Mouse (Mus musculus): ENCODE results near the gene Olfr661. TPM values are rescaled to one million over a fixed set of nuclear protein-coding genes. Genes with fewer than 3 reads are reported as not detected.

The Olfr661 gene
- not detected in 2 replicates for polyA plus RNA-seq (2016; fragmentation: Nextera tagmentation; extraction: Ambion mirVana)

- H3K9me3 ChIP-seq: no peaks in the 10 kb centered on the region
- no peak within 1 kb of the TSS for H3K27ac ChIP-seq
- H3K4me1 ChIP-seq (replicated peaks): no peaks in the 10 kb centered on the region
- no peak within 1 kb of the TSS for H3K4me3 ChIP-seq
- no peak for DNase-seq (ENCODE audit: low spot score)
- no peaks in the 10 kb centered on the region for H3K27me3 ChIP-seq (ENCODE audit: insufficient read depth, poor library complexity, severe bottlenecking)
- no peaks in the 10 kb centered on the region for H3K36me3 ChIP-seq
- 86% methylated on average over 2 of the region's 2 CpGs for WGBS
Measured at GRCm38 (mm10) chr7:104686201-104686600, at the start of gene Olfr661. Gene Olfr661, plus strand, starts transcription at chr7:104686501.

DNA sequence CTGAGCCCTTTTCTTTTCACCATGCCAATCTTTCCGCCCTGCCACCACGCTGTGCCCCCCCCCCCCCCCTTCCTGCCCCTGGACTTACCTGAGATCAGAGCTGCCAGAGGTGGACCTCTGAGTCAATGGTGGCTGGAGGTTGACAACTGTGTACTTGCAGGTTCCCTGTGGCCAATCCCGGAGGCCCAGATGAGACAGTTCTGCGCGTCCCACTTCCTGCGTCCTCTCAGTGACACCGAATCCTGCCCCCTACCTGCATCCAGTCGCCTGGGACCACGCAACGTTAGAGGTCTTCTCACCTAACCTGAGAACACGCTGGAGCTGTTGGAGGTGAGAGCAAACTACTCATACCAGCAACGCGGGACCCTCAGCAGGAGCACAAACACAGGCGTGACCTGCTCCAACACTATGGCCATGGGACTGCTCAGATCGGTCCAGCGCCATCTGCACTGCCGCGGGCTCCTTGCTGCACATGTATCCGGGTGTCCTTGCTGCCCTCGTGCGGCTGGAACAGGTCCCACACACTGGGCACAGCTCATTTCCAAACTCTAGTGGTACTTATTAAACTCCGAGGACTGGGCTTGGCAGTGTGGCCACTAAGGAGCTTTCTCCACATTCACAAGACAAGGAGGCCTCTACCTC, 39.3 kb upstream of the Olfr661 start, which contains the start of gene Olfr658:
Gene Olfr658, minus strand, starts transcription at position 465 of the 642 bp plus-strand sequence.
- no peaks in the 10 kb centered on the region for H3K9me3 ChIP-seq
- 21% methylated on average over 22 of the region's 22 CpGs for WGBS
- H3K27ac ChIP-seq: peak within 1 kb of the TSS; percentile 35; the same call in 1 of the 2 replicates
- H3K36me3 ChIP-seq: no peaks in the 10 kb centered on the region
- H3K4me3 ChIP-seq: peak within 1 kb of the TSS; percentile 47
- no peaks in the 10 kb centered on the region; the same call in 1 of the 2 replicates for H3K4me1 ChIP-seq (replicated peaks)
- H3K27me3 ChIP-seq (ENCODE audit: insufficient read depth, poor library complexity, severe bottlenecking): no peaks in the 10 kb centered on the region
- peak; percentile 66 for DNase-seq (ENCODE audit: low spot score)

DNA sequence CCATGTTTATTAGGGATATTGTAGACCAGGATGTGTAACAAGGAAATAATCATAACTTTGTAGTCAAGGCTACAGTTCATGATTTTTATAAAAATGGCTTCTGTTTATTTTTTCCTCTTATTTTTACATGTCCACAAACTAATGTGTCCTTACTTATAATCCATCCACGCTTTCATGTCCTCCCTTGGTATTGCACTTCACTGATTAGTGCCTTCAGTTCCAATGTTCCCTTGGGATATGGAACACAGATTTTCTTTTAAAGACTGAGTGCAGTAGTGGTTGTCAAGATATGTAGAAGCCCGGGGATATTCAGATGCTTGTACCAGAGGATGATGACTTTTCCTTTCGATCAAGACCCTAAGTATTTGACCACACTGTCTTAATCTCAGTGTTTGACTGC, 19.8 kb upstream of the Olfr661 start, which contains the start of gene Olfr659:
Gene Olfr659, plus strand, starts transcription at position 301 of the 400 bp plus-strand sequence.
- H3K36me3 ChIP-seq: no peaks in the 10 kb centered on the region

More for the DNA sequence above, 19.8 kb upstream of the Olfr661 start, which contains the start of gene Olfr659:
- WGBS: 91% methylated on average over 3 of the region's 3 CpGs
- DNase-seq (ENCODE audit: low spot score): no peak
- Histone ChIP-seq H3K4me1 (replicated peaks) (no peaks in the 10 kb centered on the region), H3K9me3 (no peaks in the 10 kb centered on the region), H3K4me3 (no peak within 1 kb of the TSS), H3K27ac (no peak within 1 kb of the TSS), H3K27me3 (ENCODE audit: insufficient read depth, poor library complexity, severe bottlenecking) (no peaks in the 10 kb centered on the region)

Other genes with a start within 250 kb of the Olfr661 start
- gene Trim30a, start 221.3 kb upstream of the Olfr661 start, polyA plus RNA-seq (2016; fragmentation: Nextera tagmentation; extraction: Ambion mirVana): 0.26 and 0.56 TPM in 2 replicates
- 0.38 TPM in 1 of 2 replicates, not detected in the other for gene Trim30d, start 178.7 kb upstream of the Olfr661 start, polyA plus RNA-seq (2016; fragmentation: Nextera tagmentation; extraction: Ambion mirVana)
- not detected in 2 replicates for gene Olfr651, start 136.4 kb upstream of the Olfr661 start, polyA plus RNA-seq (2016; fragmentation: Nextera tagmentation; extraction: Ambion mirVana)
- gene Olfr652, start 125.6 kb upstream of the Olfr661 start, polyA plus RNA-seq (2016; fragmentation: Nextera tagmentation; extraction: Ambion mirVana): not detected in 2 replicates
- not detected in 2 replicates for gene Olfr653, start 109.2 kb upstream of the Olfr661 start, polyA plus RNA-seq (2016; fragmentation: Nextera tagmentation; extraction: Ambion mirVana)
- not detected in 2 replicates for gene Olfr654, start 99.5 kb upstream of the Olfr661 start, polyA plus RNA-seq (2016; fragmentation: Nextera tagmentation; extraction: Ambion mirVana)
- not detected in 2 replicates for gene Olfr655, start 84.7 kb upstream of the Olfr661 start, polyA plus RNA-seq (2016; fragmentation: Nextera tagmentation; extraction: Ambion mirVana)
- not detected in 2 replicates for gene Olfr656, start 72.5 kb upstream of the Olfr661 start, polyA plus RNA-seq (2016; fragmentation: Nextera tagmentation; extraction: Ambion mirVana)
- gene Olfr657, start 61.7 kb upstream of the Olfr661 start, polyA plus RNA-seq (2016; fragmentation: Nextera tagmentation; extraction: Ambion mirVana): not detected in 2 replicates
- gene Olfr658, start 39.2 kb upstream of the Olfr661 start, polyA plus RNA-seq (2016; fragmentation: Nextera tagmentation; extraction: Ambion mirVana): 0.08 TPM in 1 of 2 replicates, not detected in the other
- not detected in 2 replicates for gene Olfr659, start 19.7 kb upstream of the Olfr661 start, polyA plus RNA-seq (2016; fragmentation: Nextera tagmentation; extraction: Ambion mirVana)
- gene Usp17le, start 91.0 kb downstream of the Olfr661 start, polyA plus RNA-seq (2016; fragmentation: Nextera tagmentation; extraction: Ambion mirVana): not detected in 2 replicates
- gene Usp17lb, start 156.1 kb downstream of the Olfr661 start, polyA plus RNA-seq (2016; fragmentation: Nextera tagmentation; extraction: Ambion mirVana): not detected in 2 replicates
- not detected in 2 replicates for gene Usp17la, start 170.5 kb downstream of the Olfr661 start, polyA plus RNA-seq (2016; fragmentation: Nextera tagmentation; extraction: Ambion mirVana)
- gene Olfr665, start 191.5 kb downstream of the Olfr661 start, polyA plus RNA-seq (2016; fragmentation: Nextera tagmentation; extraction: Ambion mirVana): not detected in 2 replicates
- gene Olfr666, start 209.5 kb downstream of the Olfr661 start, polyA plus RNA-seq (2016; fragmentation: Nextera tagmentation; extraction: Ambion mirVana): not detected in 2 replicates
- not detected in 2 replicates for gene Olfr667, start 235.0 kb downstream of the Olfr661 start, polyA plus RNA-seq (2016; fragmentation: Nextera tagmentation; extraction: Ambion mirVana)
- not detected in 2 replicates for gene Olfr668, start 241.6 kb downstream of the Olfr661 start, polyA plus RNA-seq (2016; fragmentation: Nextera tagmentation; extraction: Ambion mirVana)
- gene Olfr669, start 247.7 kb downstream of the Olfr661 start, polyA plus RNA-seq (2016; fragmentation: Nextera tagmentation; extraction: Ambion mirVana): not detected in 2 replicates

All from hindbrain, embryonic 10.5 days (tissue).